ENCODE assay signal across 8 mouse cellular contexts in the genomic region with DNA sequence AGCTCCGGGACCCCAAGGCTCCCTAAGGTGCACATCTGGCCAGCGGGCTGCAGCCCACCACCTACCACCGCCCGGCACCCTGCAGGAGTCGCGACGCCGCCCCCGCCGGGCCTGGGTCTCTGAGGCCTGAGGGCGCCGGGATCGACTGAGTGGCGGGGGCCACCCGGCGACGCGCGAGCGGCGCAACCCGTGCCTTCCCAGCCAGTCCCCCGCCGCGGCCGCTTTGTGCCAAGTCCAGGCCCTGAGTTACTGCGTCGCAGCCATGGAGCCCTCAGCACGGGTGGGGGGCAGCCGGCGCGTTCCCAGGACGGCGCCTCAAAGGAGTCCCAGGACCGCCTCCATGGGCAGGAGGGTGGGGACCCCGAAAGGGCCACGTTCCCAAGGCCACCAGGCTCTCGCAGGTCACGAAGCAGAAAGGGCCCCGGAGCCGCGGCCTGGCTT. TPM values are rescaled to one million over a fixed set of nuclear protein-coding genes. Genes with fewer than 3 reads are reported as not detected.
DNase-seq lines count a peak whose midpoint lies in the region; ATAC-seq and TF ChIP-seq lines count a peak whose summit lies in the region.

No protein-coding gene starts in this region.

- no peaks in the 10 kb centered on the region for H3K9me3 ChIP-seq in heart, embryonic 12.5 days (replicated peaks)
- no peaks in the 10 kb centered on the region for H3K9me3 ChIP-seq in embryonic facial prominence, embryonic 14.5 days (ENCODE audit: control insufficient read depth, low read length)
- H3K9me3 ChIP-seq in limb, embryonic 10.5 days (replicated peaks) = no peaks in the 10 kb centered on the region

- TF ChIP-seq POLR2A in olfactory bulb, adult 2 months (IDR thresholded peaks at IDR 0.05; ENCODE audit: insufficient read depth, low read depth, low read length) = no peak

- WGBS in heart, embryonic 12.5 days = 3% methylated on average over 42 of the region's 42 CpGs
- 7% methylated on average over 19 of the region's 42 CpGs for WGBS in embryonic facial prominence, embryonic 14.5 days
- 1% methylated on average over 42 of the region's 42 CpGs for WGBS in limb, embryonic 10.5 days
- 13% methylated on average over 42 of the region's 42 CpGs for WGBS in olfactory bulb, adult 2 months

- peaks cover 36% of the 10 kb centered on the region for H3K4me1 ChIP-seq in heart, embryonic 12.5 days (replicated peaks)
- peaks cover 46% of the 10 kb centered on the region for H3K4me1 ChIP-seq in embryonic facial prominence, embryonic 14.5 days (ENCODE audit: control insufficient read depth, insufficient read depth, low read length)
- H3K4me1 ChIP-seq in limb, embryonic 10.5 days = peaks cover 80% of the 10 kb centered on the region
- peaks cover 27% of the 10 kb centered on the region for H3K4me1 ChIP-seq in olfactory bulb, adult 2 months (ENCODE audit: control insufficient read depth, insufficient read depth, low read length)

- ATAC-seq in heart, embryonic 12.5 days (ENCODE audit: insufficient number of reproducible peaks, low FRiP score) = no peak
- no peak for ATAC-seq in embryonic facial prominence, embryonic 14.5 days (ENCODE audit: low read depth)

- H3K9ac ChIP-seq in heart, embryonic 12.5 days = peak overlapping the region; percentile 80
- peak overlapping the region; percentile 72 for H3K9ac ChIP-seq in embryonic facial prominence, embryonic 14.5 days (ENCODE audit: low read depth, low read length)

- DNase-seq in heart, adult 18-20 months = no peak
- peak; percentile 69 for DNase-seq in adrenal gland, postnatal 14 days
- DNase-seq in embryonic facial prominence, embryonic 14.5 days (ENCODE audit: low spot score) = no peak
- peak; percentile 53 for DNase-seq in limb, embryonic 10.5 days (ENCODE audit: low spot score)
- no peak for DNase-seq in spleen, postnatal 4 days (ENCODE audit: low spot score in 2 of 2)
- no peak for DNase-seq in frontal cortex, postnatal 36 days (ENCODE audit: low spot score in 2 of 2)

- TF ChIP-seq CTCF in olfactory bulb, adult 2 months (IDR thresholded peaks at IDR 0.05; ENCODE audit: insufficient read depth, low read depth, low read length) = no peak

- no peaks in the 10 kb centered on the region for H3K36me3 ChIP-seq in heart, embryonic 12.5 days
- no peaks in the 10 kb centered on the region for H3K36me3 ChIP-seq in embryonic facial prominence, embryonic 14.5 days (ENCODE audit: control insufficient read depth, insufficient read depth, low read length)
- peaks cover 18% of the 10 kb centered on the region for H3K36me3 ChIP-seq in limb, embryonic 10.5 days

- H3K4me3 ChIP-seq in heart, embryonic 12.5 days = peak overlapping the region; percentile 56
- peak overlapping the region; percentile 41 for H3K4me3 ChIP-seq in embryonic facial prominence, embryonic 14.5 days (ENCODE audit: low read depth, low read length)
- peak overlapping the region; percentile 52 for H3K4me3 ChIP-seq in limb, embryonic 10.5 days
- peak overlapping the region; percentile 41 for H3K4me3 ChIP-seq in olfactory bulb, adult 2 months (ENCODE audit: insufficient read depth, low read depth, low read length)

- peak overlapping the region; percentile 94 for H3K4me2 ChIP-seq in heart, embryonic 12.5 days
- H3K4me2 ChIP-seq in embryonic facial prominence, embryonic 14.5 days (ENCODE audit: low read depth, low read length) = peak overlapping the region; percentile 83

- H3K27me3 ChIP-seq in heart, embryonic 12.5 days (replicated peaks) = no peaks in the 10 kb centered on the region
- no peaks in the 10 kb centered on the region for H3K27me3 ChIP-seq in embryonic facial prominence, embryonic 14.5 days (replicated peaks; ENCODE audit: control insufficient read depth, insufficient read depth, low read length)
- H3K27me3 ChIP-seq in limb, embryonic 10.5 days (ENCODE audit: low read depth, poor library complexity, severe bottlenecking) = no peaks in the 10 kb centered on the region

- H3K27ac ChIP-seq in heart, embryonic 12.5 days (ENCODE audit: poor library complexity, severe bottlenecking) = no peak overlapping the region
- H3K27ac ChIP-seq in embryonic facial prominence, embryonic 14.5 days (replicated peaks; ENCODE audit: low read depth, low read length) = no peak overlapping the region
- peak overlapping the region; percentile 80 for H3K27ac ChIP-seq in limb, embryonic 10.5 days
- H3K27ac ChIP-seq in olfactory bulb, adult 2 months (ENCODE audit: insufficient read depth, low read depth, low read length) = no peak overlapping the region

RNA-seq across cellular contexts. Expression of a gene that starts 15.7 kb away (rescaled TPM):
- 6.3 and 7.6 TPM in 2 replicates for polyA plus RNA-seq in heart, embryonic 12.5 days (2016; fragmentation: Nextera tagmentation; extraction: Ambion mirVana)
- 1 to 10 TPM; 3.6 to 4.9 TPM for total RNA-seq in heart, adult 18-20 months (2021)
- 18.7 and 22.0 TPM in 2 replicates for total RNA-seq in adrenal gland, postnatal 14 days (2021)
- 23.1 and 24.8 TPM in 2 replicates for polyA plus RNA-seq in embryonic facial prominence, embryonic 14.5 days (2014; fragmentation: Nextera tagmentation; extraction: Ambion mirVana)
- polyA plus RNA-seq in limb, embryonic 10.5 days (2016; fragmentation: Nextera tagmentation; extraction: Ambion mirVana) = 23.6 and 29.4 TPM in 2 replicates
- polyA plus RNA-seq in olfactory bulb, adult 2 months (2012; ENCODE audit: insufficient read depth, insufficient read length, low replicate concordance, missing spikeins) = not detected in 2 replicates

Comparison
In these comparisons a context has a peak if more than half of its experiments do, and no peak if none do; other contexts are left out.
1. DNase-seq: peak in adrenal gland, postnatal 14 days (single experiment) and limb, embryonic 10.5 days (single experiment); none in heart, adult 18-20 months (0 of 2), embryonic facial prominence, embryonic 14.5 days (single experiment), spleen, postnatal 4 days (0 of 2) and frontal cortex, postnatal 36 days (0 of 2).
2. Peak in every context shown above with its lines, with median percentiles within 50 percentile points of each other: H3K4me3 ChIP-seq.